Mouse (Mus musculus) heart, adult 11 months (tissue): ENCODE measurements around the gene Hspa1a.
A peak's percentile ranks its signal among the peaks of the same experiment; 100 is the strongest.
"Not testable (repeated sequence)": the region's sequence is repeated elsewhere in the genome, so short reads cannot be mapped to it uniquely, and the experiment has no call there.

Experiments
- DNase-seq: peaks from one replicate; pipeline ENCODE4 v3.0.0; 2022

Hspa1a gene

DNA sequence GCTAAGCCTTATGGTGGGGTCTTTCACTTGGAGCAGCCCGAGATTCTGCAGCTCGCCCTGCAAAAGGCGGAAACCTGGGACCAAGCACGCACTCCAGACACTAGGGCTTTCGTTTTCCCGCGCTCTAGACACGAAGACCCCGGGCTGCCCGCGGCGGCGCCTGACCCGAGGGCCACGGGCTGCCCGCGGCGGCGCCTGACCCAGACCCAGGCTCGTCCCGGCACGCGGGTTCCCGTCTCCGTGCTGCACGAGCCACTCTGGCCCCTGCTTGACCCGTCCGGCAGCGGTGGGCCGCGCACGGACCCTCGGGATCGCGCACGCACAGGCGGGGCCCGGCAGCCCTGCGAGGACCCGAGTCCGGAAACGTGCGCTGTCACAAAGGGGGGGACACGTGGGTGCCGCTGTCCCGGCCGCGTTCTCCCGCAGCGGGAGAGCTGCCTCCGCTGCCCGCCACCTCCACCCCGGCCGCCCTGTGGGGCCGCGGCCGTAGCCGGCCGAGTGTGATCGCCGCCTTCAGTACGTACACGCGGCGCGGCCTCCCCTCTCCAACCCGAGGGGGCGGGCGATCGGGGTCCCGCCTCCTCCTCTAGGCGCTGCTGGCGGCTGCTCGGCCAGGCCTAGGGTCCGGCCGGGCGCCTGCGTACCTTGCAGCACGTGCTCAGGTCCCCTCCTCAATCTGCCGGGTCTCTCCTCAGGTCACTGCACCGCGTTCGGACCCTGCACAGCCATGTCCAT is 28.9 kb upstream of the Hspa1a start, which contains the start of gene Vars:
Vars (plus strand) TSS at position 271 of the 735 bp plus-strand sequence.
- DNase-seq = peak; percentile 99

DNA sequence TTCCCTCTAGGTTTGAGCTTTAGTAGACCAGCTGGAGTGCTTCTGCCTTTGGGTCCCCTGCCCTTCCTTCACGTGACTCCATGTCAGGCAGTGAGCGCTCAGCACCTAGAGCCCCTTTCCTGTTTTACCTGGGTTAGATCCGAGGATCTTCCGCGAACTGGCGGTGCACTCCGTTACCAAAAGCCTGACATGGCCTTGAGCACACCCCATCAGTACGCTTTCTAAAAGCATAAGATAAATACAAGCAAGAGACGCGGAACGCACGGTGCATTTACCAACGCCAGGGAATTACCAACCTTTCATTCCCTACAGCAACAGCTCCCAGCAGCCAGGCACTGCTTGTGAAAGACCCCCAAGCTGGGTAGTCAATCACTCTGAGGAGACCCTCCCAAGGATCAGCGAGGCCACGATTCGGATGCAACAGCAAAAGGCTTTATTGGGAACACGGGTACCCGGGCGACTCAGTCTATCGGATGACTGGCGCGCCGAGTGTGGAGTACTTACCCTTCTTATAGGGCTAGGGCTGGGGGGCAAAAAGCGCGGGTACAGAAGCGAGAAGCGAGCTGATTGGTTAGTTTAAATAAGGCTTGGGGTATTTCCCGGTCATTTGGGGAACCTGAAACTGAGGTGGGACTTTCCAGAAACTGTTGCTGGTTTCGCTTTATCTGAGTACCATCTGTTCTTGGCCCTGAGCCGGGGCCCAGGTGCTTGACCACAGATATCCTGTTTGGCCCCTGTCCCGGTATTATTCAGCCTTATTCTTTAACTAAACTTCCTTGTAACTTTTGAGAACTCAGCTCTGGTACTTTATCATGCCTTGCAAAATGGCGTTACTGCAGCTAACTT is 28.1 kb upstream of the Hspa1a start:
- peak; percentile 93 for DNase-seq

DNA sequence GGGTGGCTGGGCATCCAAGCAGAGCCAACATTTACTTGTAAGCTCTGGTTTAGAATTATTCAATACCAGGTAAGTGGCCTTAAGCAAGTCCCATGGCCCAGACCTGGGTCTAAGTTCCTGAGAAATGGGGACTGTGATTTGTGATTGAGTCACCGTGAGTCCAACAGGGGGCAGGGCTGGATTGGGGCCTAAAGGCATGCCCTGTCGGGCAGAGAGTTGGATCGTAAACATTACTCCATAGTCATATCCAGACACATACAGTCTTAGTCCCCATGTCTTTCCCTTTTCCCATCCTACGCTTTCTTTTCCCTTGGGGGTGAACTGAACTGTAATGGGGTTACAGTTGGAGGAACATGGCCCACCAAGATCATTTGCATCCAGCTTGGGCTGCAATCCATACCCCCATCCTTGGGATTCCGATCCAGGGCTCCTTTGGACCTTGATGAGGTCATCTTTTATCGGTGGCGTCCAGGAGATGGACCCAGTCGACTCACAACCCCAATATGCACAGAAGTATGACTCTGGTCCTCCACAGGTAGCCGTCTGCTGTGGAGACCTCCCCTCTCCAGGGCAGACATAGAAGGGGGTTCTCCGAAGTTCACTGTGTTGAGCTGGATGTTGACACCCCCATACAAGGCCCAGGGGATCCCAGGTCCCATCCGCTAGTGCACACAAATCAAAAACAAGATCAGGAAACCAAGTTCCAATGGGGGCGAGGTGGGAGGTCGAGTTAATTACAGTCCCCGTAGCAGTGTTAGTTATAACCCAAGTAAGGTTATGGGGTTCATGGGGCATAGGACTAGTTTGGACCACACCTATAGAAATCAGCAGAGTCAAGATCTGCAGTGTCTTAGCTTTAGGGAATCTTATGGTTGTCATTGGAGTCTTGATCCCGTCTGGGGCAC is 26.8 kb upstream of the Hspa1a start:
- DNase-seq = peak; percentile 91

DNA sequence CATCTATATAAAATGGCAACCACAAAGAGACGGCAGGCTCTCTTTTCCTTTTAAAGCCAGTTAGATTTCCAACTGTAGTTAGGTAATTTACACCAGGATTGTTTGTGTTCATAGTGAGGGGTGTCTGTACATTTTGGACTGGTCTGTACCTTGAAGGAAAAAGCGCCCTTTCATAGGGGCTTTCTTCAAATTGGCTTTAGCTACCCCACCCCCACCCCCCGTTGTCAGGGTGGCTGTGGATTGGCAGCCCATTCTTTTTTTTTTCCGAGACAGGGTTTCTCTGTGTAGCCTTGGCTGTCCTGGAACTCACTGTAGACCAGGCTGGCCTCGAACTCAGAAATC is 25.2 kb upstream of the Hspa1a start:
- DNase-seq = no peak

DNA sequence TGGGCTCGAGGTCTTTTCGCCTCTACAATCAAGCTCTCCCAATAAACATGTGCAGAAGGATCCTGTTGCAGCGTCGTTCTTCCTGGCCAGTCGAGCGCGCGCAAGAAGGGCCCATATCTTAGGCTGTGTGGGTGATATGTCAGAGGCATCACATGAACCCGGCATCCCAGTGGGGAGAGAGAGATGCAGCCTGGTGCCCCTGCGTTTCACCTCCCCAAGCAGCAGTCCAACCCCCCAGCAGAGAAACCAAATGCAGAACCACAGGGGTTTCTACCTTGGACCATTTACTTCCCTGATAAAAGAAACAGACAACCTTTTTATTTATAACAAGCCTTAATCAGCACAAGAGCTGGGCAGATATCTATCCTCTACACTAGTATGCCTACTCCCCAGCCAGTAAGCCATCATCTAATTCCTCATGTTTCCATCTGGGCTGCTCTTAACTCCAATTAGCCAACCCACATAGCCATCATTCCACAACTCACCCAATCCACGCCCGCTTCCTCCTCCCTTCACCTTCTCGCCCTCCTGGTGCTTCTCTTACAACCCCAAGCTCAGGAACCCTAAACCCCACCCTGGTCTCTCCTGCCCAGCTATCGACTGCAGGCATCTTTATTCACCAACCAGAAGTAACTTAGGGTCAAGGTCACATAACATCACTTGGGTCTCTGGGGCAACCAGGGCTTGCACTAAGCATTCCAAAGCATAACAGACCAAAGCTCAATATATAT is 24.6 kb upstream of the Hspa1a start:
- DNase-seq = peak; percentile 83

DNA sequence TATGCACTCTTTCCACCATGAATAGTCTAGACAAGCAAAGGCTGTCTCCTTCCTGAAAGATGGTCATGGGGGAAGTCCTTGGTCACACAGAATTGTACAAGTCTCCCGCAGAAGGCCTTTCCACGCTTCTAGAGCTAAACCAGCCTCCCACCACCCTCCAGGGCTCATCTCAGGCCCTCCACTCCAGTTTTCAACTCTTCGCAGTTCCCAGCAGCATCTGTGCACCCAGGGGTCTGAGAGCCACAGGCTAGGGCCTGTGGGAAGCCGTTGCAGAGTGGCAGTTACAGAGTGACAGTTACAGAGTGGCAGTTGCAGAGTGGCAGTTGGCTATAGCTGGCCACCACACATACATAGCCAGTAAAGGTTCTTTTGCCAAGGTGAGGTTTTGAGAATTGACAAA is 24.0 kb upstream of the Hspa1a start:
- DNase-seq = peak; percentile 86

DNA sequence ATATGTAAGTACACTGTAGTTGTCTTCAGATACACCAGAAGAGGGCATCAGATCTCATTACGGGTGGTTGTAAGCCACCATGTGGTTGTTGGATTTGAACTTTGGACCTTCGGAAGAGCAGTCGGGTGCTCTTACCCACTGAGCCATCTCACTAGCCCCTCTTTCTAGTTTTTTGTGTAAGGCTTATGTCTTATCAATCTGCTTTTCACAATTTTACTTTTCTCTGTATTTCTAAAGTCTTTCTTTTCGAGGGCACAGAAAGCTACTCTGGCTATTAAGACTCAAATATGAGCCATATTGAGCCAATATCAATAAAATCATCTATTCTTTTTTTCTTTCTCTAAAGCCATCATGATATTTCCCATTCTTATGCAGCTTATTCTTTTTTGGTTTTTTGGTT is 23.2 kb upstream of the Hspa1a start:
- DNase-seq = not testable (repeated sequence)

DNA sequence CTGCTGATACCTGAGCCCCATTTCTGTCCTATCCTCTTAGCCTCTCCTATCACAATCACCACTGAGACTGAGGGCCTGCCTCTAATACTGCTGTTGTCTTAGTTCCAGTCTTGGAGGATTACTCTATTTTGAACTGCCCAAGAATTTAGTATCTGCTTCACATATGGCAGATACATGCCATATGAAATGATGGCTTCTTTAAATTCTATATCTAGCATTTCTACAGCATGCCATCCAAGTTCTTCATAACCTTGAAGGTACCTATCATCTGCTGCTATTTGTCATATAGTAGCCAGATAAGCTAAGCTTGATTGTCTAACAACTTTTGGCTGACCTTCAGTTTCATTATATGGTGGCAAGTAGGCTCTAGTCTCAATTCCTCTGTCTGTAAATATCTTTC is 22.8 kb upstream of the Hspa1a start:
- no peak for DNase-seq

DNA sequence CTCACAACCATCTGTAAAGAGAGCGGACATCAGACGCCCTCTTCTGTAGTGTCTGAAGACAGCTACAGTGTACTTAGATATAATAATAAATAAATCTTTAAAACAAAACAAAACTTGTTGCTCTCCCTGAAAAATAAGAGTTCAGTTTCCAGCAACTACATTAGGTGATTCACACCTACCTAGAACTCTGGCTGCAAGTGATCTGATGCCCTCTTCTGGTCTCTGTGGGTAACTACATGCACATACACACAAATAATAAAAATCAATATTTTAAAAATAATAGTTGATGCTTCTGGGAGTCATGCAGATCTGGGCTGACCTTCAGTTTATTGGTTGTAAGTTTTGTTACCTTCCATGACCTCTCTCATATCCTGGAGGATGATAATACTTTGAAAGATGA is 12.3 kb upstream of the Hspa1a start:
- DNase-seq = no peak

DNA sequence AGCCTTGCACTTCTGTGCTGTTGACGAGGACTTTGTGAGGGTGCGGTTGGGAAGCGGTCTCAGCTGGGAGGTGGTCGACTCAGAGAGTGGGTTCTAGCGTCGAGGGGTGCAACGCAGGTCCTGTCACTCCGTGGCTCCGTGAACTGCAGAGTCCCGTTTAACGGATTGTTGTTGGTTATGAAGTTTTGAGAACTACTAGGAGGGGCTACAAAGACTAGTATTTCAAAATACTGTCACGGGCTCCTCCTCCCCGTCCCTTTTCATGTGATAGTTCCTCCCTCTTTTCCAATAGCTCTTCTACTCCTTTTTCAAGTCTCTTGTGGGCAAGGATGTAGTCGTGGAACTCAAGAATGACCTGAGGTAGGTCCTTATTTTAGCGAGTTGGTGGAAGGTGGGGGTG is 10.4 kb upstream of the Hspa1a start:
- DNase-seq = no peak

DNA sequence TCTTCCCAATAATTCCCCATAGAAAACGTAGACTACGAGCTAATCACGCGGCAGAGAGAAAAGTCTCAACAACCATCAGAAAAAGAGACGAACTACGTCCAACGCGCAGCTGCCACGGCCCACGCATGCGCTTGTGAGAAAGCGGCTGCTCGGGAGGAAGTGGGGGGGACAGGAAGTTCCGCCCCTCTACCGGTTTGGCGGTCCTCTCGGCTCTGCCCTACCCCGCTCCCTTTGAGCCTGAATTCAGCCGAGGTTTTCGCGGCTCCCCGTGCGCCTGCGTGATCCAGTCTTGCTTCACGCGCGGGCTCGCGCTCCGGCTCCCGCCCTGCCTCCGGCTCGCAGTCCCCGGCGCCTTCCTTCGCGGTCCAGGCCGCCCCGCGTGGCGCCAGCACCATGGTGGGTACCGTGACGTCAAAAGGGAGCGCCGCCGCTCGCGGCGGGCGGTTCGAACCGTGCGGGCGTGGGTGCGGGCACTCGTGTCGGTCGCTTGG is 9.8 kb upstream of the Hspa1a start, which contains the start of gene Lsm2:
Lsm2 (plus strand) TSS at position 173 of the 491 bp plus-strand sequence.
- DNase-seq = peak; percentile 99

DNA sequence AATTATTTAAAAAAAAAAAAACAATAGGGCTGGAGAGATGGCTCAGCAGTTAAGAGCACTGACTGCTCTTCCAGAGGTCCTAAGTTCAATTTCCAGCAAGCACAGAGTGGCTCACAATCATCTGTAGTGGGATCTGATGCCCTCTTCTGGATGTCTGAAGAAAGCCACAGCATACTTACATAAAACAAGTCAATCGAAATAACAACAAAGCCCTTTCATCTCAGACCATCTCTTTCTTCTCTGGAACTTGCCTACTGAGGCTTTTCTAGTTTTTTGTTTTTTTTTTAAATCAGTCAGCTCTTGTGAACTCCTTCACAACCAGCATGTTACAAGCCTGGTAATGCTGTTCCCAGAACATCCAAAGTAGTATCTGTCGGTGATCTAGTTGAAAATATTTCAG is 8.7 kb upstream of the Hspa1a start:
- no peak for DNase-seq

DNA sequence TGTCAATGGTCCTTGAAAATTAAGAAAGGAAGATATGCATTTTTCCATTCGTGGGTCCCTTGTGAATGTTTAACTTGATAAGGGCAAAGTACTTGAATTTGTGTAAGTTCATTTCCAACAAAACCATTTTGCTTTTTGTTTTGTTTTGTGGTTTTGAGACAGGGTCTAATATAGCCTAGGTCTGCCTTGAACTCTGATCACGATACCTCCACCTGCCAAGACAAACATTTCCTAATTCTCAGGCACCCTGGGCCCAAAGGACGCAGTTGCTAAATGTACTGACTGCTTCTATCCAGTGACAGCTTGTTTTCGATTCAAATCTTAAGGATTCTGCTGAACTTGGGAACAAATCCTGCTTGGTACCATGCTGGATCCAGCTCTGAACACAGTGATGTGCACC is 7.7 kb upstream of the Hspa1a start:
- DNase-seq = no peak

DNA sequence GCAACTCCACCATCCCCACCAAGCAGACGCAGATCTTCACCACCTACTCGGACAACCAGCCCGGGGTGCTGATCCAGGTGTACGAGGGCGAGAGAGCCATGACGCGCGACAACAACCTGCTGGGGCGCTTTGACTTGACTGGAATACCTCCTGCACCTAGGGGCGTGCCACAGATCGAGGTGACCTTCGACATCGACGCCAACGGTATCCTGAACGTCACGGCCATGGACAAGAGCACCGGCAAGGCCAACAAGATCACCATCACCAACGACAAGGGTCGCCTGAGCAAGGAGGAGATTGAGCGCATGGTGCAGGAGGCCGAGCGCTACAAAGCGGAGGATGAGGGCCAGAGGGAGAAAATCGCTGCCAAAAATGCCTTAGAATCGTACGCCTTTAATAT is 6.3 kb upstream of the Hspa1a start:
- DNase-seq = peak; percentile 91

DNA sequence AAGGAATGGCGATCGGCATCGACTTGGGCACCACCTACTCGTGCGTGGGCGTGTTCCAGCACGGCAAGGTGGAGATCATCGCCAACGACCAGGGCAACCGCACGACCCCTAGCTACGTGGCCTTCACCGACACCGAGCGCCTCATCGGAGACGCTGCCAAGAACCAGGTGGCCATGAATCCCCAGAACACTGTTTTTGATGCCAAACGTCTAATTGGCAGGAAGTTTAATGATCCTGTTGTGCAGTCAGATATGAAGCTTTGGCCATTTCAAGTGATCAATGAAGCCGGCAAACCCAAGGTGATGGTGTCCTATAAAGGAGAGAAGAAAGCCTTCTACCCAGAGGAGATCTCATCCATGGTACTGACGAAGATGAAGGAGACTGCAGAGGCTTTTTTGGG is 5.0 kb upstream of the Hspa1a start:
- peak; percentile 89 for DNase-seq

DNA sequence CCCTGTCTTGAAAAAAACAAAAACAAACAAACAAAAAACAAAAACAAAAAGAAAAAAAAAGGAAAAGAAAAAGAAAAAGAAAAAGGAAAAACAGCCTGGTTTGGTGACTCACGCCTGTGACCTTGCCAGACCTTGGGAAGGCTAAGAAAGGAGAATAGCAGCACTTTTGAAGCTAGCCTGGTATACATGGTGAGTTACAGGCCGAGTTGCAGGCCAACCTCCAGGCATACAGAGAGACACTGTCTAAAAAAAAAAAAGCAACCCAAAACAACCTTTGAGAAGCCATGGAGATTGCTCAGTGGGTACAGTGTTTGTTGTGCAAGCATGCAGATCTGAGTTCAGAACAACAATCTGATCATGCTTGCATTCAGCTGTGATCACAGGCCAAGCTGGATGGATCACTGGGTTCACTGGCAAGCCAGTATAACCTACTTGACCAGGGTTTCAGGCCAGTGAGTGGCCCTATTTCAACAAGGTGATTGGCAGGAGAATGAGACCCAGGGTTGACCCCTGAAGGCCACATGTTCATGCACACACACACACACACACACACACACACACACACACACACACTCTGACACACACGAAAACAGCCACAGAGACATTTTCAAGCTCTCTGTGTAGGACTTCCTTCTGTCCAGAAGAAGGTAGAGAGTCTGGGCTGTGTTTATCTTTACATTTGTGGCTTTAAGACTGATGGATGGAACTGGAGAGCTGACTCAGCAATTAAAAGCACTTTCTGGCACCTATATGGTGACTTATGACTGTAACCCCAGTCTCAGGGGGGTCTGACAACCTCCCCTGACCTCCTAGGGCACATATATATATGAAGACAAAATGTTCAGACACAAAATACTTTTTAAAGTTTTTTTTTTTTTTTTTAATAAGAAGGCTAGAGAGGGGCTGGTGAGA is 3.9 kb upstream of the Hspa1a start:
- no peak for DNase-seq

DNA sequence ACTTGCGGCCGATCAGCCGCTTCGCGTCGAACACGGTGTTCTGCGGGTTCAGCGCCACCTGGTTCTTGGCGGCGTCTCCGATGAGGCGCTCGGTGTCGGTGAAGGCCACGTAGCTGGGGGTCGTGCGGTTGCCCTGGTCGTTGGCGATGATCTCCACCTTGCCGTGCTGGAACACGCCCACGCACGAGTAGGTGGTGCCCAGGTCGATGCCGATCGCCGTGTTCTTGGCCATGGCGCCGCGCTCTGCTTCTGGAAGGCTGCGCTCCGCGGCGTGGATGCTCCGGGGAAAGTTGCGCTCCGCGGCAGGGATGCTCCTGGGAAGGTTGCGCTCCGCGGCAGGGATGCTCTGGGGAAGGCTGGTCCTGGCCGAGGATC is 275 bp downstream of the Hspa1a start:
- DNase-seq = not testable (repeated sequence)

DNA sequence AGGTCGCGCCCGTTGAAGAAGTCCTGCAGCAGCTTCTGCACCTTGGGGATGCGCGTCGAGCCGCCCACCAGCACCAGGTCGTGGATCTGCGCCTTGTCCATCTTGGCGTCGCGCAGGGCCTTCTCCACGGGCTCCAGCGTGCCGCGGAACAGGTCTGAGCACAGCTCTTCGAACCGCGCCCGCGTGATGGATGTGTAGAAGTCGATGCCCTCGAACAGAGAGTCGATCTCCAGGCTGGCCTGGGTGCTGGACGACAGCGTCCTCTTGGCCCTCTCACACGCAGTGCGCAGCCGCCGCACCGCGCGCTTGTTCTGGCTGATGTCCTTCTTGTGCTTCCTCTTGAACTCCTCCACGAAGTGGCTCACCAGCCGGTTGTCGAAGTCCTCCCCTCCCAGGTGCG is 1.1 kb downstream of the Hspa1a start:
- DNase-seq = peak; percentile 91

DNA sequence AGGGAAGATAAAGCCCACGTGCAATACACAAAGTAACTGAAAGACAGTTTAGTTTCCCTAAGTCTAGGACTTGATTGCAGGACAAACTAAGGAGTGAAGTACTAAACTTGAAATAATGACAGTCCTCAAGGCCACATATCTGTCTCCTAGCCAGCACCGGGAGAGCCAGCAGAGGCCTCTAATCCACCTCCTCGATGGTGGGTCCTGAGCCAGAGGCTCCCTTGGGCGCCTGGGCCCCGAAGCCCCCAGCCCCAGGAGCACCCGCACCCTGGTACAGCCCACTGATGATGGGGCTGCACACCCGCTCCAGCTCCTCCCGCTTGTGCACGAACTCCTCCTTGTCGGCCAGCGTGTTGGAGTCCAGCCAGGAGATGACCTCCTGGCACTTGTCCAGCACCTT is 2.1 kb downstream of the Hspa1a start, which contains the start of gene Gm20481:
Gm20481 (plus strand) TSS at position 91 of the 400 bp plus-strand sequence.
- DNase-seq = not testable (repeated sequence)

DNA sequence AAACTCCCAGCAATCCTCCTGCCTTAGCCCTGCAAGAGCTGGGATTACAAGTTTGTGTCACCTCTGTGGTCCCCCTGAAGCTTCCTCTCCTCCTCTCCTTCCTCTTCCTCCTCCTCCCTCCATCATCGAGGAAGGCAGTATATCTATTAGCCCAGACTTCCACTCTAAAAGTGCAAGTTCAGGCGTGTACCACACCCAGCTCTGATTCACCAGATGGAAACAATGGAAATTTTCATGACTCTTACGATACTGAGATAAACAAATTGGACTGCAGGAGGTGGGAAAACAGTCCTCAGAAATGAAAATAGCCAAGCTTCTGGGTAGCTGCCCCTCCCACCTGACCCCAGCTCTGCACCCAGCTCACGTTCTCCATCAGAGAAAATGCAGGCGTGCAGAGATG is 6.3 kb downstream of the Hspa1a start:
- peak; percentile 92 for DNase-seq

DNA sequence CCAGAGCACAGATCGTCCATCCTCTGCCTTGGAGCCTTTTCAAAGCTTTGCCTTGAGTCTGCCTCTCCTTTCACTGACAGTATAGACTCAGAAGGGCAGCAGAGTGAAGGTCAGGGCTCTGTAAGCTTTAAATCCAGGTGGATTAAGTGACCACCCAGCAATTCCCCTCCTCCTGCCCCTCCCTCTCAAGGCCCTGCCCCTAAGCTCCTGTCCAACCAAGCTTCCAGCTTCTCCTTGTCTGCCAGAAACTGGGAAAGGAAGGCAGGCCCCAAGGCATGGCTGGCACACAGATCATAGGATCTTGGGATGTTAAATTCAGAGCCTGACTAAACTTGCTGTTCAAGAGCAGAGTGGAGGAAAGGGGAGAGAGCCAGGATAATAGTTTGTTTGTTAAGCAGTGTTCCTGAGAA is 7.3 kb downstream of the Hspa1a start:
- peak; percentile 93 for DNase-seq
